Mouse (Mus musculus): Measurements from ENCODE around the gene Ppp1cb.

GRCm38 (mm10) chr5:32488044-32488443, 29.4 kb downstream of the Ppp1cb start:
- TF ChIP-seq CTCF (IDR thresholded peaks at IDR 0.05; ENCODE audit: borderline replicate concordance, insufficient read depth, low read length) (no peak), POLR2A (IDR thresholded peaks at IDR 0.05; ENCODE audit: low read depth, low read length) (no peak)
